Mouse (Mus musculus) layer of hippocampus, postnatal 25 days (tissue): ENCODE results near the gene A830031A19Rik. TPM values are rescaled to one million over a fixed set of nuclear protein-coding genes. Genes with fewer than 3 reads are reported as not detected.

Experiments
- DNase-seq, 2 experiments: peaks; one replicate each; pipeline ENCODE4 v3.0.0; 2022; ENCODE audit warnings: mixed read lengths in 2 of 2, low spot score in 1 of 2; ENCODE audit errors: extremely low spot score in 1 of 2
- microRNA-seq, 2 experiments: library from miRNA; unstranded; fragments of <30 nt; microRNA quantifications; one replicate each; pipeline ENCODE4 v1.2.0; 2021
- total RNA-seq, 2 experiments: library from RNA; stranded (reverse); gene quantifications; 2 replicates each; pipeline ENCODE4 v1.2.3; 2021

Gene A830031A19Rik
- total RNA-seq, 2 experiments from 2014 or later, result 0.37 to 1.7 TPM

- no peak for DNase-seq
Observed at GRCm38 (mm10) chr11:24016049-24016448, 58.8 kb downstream of the A830031A19Rik start.

DNA sequence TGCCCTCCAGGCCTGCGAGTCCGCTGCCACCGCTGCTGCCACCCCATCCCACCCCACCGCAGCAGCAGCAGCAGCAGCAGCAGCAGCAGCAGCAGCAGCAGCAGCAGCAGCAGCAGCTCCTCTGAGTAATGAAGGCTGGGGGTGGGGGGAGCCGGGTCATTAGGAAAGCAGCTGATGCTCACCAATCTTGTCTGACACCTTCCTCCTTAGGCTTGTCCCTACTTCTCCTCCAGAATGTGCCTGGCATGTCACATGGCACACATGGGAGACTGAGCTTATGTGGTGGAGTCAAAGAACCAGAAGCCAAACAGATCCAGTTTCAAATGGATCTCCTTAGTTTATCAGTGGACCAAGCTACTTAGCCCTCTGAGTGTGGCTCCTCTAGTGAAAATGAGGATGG is 60.2 kb downstream of the A830031A19Rik start:
- DNase-seq, result no peak

GRCm38 (mm10) chr11:24012301-24012700 is 62.6 kb downstream of the A830031A19Rik start:
- DNase-seq, result no peak

DNA sequence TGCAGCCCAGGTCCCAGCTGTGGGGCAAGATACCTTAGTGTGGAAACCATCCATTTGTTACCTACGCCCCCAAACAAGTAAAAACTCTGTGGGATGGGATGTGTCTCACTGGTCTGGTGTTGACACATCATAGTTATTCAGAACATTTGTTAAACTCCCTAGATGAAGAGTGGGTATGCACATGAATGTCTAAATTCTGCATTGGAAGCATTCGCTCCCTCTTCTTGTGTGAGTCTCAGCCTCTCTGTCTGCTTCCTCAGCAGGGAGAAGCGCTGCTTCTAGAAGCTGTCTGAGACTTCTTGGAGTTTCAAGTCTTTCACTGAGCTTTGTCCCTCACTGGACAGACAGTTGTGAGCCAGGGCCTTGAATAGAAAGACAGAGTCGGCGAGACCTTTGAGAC is 65.9 kb downstream of the A830031A19Rik start:
- no peak for DNase-seq

- DNase-seq, result peak in 1 of 2 experiments; percentile 51
Observed at GRCm38 (mm10) chr11:24008244-24008643, 66.6 kb downstream of the A830031A19Rik start.

DNA sequence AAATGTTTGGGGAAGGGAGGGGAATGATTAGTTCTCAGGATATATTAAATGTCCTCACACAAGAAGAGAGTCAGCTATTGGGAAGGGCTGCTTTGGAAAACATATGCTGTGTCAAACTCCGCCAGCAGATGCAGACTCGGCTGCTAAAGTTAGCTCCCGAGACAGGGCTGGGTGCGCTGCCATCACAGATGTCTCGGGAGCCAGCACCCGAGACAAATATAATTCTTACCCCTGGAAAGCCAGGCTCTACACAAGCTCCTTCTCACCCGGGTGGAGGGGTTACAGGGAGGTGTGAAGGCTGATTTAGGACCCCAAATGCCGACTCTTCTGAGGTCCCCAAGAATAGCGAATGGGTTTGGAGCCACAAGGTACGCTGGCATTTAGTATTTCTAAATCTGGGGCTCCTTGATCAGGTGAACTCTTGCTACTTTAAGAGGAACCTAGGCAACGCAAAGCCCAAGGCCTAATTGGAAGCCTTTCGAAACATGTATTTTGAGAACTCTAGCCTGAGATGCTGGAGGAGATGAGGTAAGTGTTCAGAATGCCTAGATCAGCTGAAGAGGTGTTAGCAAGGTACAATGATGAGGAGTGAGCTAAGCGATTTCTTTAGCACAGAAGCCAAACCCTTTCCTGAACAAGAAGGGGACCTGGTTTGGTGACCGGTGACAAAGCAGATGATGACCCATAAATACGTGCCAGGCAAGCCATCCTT is 69.3 kb downstream of the A830031A19Rik start:
- DNase-seq, result peak; percentile 12 to 29

DNA sequence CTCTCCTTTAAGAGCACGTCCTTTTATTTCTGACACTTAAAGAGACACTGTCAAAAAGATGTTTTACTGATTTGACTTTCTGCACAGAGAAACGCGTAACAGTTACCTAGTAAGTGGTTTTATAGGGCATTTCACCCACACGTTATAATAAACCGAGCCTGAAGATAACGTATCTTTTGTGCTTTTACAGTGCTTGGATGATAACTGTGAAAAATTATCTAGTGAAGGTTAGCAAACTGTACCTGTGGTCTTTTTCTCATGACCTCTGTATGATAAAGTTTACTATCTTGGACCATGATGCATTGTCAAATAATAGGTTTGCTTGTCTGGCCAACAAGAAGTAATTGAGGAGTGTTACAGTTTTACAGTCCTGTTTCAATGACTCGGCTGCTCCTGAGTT is 74.2 kb downstream of the A830031A19Rik start:
- DNase-seq, result no peak

Small RNAs within 50 kb of the gene (microRNA-seq; reads per million reads assigned to microRNA genes)
- gene Gm44381, result 0 reads per million in 2 experiments

Other genes starting within 250 kb of the A830031A19Rik start
- 10 to 100 TPM; 19.0 TPM for gene Papolg, start 179.8 kb downstream of the A830031A19Rik start, total RNA-seq
- 100 to 1,000 TPM; 105 to 134 TPM for gene Bcl11a, start 3.0 kb upstream of the A830031A19Rik start, total RNA-seq